Mouse (Mus musculus): ENCODE results near the gene Exoc7.
A peak's percentile ranks its signal among the peaks of the same experiment; 100 is the strongest.

Gene Exoc7

DNA sequence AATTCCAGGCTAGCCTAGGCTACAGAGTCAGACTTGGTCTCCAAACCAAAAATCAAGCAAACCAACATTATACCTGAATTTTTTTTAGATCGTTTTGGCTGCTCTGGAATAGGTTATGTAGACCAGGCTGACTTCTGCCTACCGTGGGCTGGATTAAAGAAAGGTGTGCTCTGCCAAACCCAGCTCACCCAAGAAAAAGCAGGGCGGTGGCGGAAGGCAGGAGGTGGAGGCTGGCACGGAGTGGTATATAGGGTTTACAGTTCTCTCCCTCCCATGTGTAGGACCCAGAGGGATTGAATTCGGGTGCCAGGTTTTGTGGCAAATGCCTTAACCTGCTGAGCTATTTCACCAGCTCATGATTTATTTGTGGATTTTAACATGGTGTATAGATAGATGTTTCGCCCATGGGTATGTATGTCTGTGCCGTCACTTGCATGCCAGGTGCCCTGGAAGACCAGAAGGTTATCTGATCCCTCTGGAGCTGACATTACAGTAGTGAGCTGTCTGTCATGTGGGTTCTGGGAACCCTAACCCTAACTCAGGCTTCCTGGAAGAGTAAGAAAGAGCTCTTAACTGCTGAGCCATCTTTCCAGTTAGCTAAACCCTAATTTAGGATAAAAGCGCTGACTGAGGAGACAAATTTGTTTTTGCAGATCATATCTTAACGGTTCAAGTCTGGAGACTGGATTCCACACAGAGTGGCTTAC is at the start of gene Exoc7:
Exoc7 (minus strand) TSS at position 215 of the 707 bp plus-strand sequence.
- DNase-seq (ENCODE audit: low spot score in 2 of 2) = no peak

- no peak for DNase-seq (ENCODE audit: low spot score in 2 of 2)
Measured at GRCm38 (mm10) chr11:116354521-116354920, 47.5 kb upstream of the Exoc7 start.

DNA sequence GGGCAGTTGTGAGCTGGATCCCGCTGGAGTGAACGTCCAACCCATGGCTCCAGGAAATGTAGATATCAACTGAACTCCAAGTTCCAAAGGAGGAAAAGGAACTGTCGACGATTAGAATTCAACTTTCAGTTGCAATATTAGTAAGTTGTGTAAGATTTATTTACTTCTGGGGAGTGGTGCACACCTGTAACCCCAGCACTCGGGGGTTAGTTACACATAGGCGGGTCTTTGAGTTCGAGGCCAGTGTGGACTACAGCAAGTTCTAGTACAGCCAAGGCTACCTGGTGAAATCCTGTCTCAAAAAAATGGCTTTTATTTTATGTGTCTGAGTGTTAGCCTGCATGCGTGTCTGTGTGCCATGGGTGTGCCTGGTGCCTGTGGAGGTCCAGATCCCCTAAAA is 46.5 kb upstream of the Exoc7 start:
- DNase-seq (ENCODE audit: low spot score in 2 of 2) = no peak

DNA sequence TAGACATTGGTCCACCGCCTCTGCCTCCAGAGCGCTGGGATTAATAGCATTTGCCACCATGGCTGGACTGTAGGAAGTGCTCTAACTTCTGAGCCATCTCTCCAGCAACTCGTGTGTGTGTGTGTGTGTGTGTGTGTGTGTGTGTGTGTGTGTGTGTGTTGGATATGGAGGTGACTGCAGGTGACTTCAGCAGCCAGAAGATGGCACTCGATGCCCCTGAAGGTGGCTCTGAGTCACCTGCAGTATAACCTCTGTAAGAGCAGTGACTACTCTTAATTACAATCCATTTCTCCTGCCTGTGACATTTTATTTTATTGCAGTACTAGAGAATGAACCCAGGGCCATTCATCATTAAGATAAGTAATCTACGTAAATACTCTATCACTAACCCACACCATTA is 44.3 kb upstream of the Exoc7 start:
- no peak for DNase-seq (ENCODE audit: low spot score in 2 of 2)

- no peak for DNase-seq (ENCODE audit: low spot score in 2 of 2)
Measured at GRCm38 (mm10) chr11:116347955-116348354, 40.9 kb upstream of the Exoc7 start.

GRCm38 (mm10) chr11:116347012-116347411 is 40.0 kb upstream of the Exoc7 start:
- no peak for DNase-seq (ENCODE audit: low spot score in 2 of 2)

DNA sequence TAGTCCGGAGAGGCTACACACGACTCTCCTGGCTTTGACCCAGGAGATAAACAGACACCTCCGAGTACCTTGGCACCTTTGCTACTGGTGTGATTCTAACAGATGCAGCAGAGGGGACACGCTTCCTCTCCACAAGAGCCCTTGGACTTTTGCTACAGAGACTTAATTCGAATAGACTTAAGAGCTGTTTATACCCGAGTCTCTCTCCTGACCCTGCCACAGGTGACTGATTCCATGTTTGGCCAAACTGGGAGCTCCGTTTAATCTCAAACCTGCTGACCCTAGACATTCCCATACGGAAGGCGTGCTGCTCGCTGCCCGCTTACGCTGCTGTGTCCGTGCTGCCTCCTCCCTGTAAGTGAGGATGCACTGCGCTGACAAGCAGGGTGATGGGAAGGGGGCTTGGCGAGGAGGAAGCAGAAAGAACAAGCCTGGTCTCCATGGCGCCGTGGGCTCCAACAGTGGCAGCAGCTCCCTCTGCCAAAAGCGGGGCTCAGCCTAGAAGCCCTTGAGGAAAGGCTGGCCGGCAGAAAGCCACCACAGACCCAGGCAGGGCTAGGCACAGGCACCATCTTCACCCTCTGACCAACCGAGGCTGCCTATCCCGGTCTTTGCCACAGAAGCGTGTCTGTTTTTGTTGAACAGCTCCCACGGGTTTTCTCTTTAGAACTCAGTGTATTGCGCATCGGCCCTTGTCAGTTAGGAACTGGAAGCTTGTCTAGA is 35.2 kb upstream of the Exoc7 start:
- peak in 1 of 2 experiments; percentile 67 for DNase-seq (ENCODE audit: low spot score in 2 of 2)

DNA sequence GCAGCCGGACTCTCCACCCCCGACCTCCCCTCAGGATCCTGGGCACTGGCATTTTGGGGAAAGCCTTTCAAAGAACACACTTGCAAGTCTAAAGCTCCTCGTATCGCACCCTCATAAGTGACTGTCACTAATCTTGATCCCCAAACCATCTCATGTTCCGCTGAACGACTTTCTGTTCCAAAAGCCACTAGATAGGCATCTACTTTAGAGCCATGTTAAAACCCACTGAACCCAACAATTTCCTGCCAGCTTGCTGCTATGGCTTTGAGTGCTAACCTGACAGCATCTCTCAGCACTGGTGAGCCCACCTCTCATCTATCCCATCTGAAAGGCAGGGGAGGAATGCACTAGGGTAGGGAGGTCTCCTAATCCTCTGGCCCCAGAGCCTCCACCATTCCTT is 30.5 kb upstream of the Exoc7 start:
- DNase-seq (ENCODE audit: low spot score in 2 of 2) = no peak

- DNase-seq (ENCODE audit: low spot score in 2 of 2) = no peak
Measured at GRCm38 (mm10) chr11:116337000-116337399, 30.0 kb upstream of the Exoc7 start.

- DNase-seq (ENCODE audit: low spot score in 2 of 2) = no peak
Measured at GRCm38 (mm10) chr11:116336393-116336792, 29.4 kb upstream of the Exoc7 start.

- peak; percentile 98 for DNase-seq (ENCODE audit: low spot score in 2 of 2)
Measured at GRCm38 (mm10) chr11:116335244-116336036, 28.4 kb upstream of the Exoc7 start, which contains the start of gene Foxj1. Gene Foxj1, minus strand, starts transcription at chr11:116335399.

GRCm38 (mm10) chr11:116334417-116334782 is 27.4 kb upstream of the Exoc7 start:
- DNase-seq (ENCODE audit: low spot score in 2 of 2) = no peak

- no peak for DNase-seq (ENCODE audit: low spot score in 2 of 2)
Measured at GRCm38 (mm10) chr11:116333526-116334416, 26.7 kb upstream of the Exoc7 start.

GRCm38 (mm10) chr11:116332983-116333270 is 25.9 kb upstream of the Exoc7 start:
- DNase-seq (ENCODE audit: low spot score in 2 of 2) = no peak

GRCm38 (mm10) chr11:116332232-116332982 is 25.4 kb upstream of the Exoc7 start:
- DNase-seq (ENCODE audit: low spot score in 2 of 2) = peak; percentile 73

DNA sequence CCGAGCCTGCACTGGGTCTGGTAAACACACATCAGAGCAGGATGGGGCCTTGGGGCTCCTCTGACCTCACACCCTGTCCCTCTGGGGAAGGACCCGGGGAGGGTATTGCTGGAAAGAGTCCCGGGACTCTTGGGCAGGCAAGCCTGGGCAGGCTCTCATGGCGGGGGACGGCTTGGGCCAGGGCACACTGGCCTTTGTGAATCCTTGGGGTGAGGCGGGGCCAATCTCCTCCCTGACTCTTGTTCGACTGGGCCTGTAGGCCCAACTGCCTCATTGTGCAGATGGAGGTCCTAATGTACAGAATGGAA is 23.1 kb upstream of the Exoc7 start:
- DNase-seq (ENCODE audit: low spot score in 2 of 2) = no peak

DNA sequence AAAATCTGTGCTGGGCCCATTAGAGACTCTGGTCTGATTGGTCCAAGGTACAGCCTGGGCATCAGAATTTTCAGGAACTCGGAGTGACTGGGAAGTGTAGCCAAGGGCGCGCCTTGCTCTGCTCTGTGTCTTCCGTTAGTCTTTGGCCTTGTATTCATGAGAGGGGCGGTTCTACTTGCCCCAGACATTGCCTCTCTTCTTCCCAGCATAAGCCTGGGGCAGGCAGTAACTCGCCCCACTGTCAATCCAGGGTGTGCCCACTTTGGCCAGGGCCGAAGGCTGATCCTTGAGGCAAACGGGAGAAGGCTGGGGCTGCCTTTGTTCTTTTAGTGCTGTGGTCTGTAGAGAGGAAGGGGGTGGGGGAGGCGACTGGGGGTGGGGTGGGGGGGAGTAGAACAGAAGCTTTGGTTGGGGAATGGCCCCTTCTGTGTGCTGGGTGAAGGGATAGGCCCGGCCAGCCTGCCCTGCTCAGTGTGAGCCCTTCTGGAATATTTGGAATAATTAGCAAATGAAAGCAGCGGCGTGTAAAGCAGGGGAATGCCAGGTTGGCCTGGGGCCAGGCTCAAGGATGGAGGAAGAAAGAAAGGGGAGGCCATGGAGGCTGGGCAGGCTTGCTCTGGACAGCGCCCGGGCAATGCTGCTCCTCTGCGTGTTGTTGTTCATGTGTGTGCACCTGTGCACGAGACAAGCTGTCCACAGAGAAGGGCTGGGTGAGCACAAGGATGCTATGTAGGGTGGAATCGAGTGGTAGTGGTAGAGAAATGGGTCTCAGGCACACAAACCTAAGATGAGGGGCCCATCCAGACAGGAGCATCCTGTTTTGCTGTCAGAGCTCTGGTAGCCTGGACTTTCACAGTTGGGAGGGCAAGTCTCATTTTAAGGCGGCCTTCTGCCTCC is 22.5 kb upstream of the Exoc7 start:
- DNase-seq (ENCODE audit: low spot score in 2 of 2) = peak; percentile 69 to 78

DNA sequence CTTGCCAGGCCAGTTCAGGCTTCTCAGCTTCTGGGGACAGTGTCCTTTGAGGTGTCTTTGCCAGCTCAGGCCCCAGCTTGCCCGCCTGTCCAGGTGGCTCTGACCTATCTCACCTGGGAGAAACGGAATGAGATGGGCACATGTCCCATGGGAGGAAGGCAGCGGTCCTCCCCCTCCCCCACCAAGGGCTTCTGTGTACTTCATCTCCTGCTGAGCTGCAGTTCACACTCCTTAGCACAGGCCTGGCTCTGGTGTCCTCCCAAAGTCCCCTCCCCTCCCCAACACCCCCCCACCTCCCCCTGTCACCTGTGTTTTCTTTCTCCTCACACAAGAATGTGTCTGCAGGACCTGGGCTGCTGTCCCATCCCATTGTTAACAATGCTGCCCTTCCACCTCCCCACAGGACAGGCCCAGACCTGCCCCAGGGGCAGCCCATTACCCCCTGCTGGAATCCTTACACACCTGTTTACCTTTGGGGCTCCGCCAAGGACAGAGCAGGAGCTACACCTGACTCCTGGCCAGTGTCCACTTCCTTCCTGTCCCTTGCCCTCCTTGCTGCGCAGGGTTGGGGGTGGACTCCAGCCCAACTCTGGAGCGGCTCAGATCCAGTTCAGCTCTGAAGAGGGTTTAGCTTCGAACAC is 20.1 kb upstream of the Exoc7 start:
- DNase-seq (ENCODE audit: low spot score in 2 of 2) = no peak
